Mouse (Mus musculus) midbrain, embryonic 12.5 days (tissue): ENCODE measurements at regions not wholly inside any gene's neighbourhood (a gene's known extent, or its start where the extent isn't known, plus 50 kb on each side); places are given as distances from the start of the nearest gene placed in this dataset.

Experiments
- ATAC-seq: fragments of 200-750 bp; cut with Nextera tagmentation; 2 replicates; pipeline ENCODE4 v1.8.0; 2017; ENCODE audit warnings: low read depth, moderate TSS enrichment, moderate library complexity; ENCODE audit not compliant: low FRiP score
- H3K27ac ChIP-seq: fragments of 300-500 bp; sonication (generic); replicated peaks from 2 replicates; pipeline ENCODE4 v1.5.1; 2016; ENCODE audit warnings: mild to moderate bottlenecking
- H3K27me3 ChIP-seq: fragments of 300-500 bp; sonication (generic); 2 replicates; pipeline ENCODE4 v1.6.1; 2016; ENCODE audit warnings: mild to moderate bottlenecking
- H3K36me3 ChIP-seq: fragments of 300-500 bp; sonication (generic); 2 replicates; pipeline ENCODE4 v1.6.1; 2016
- H3K4me1 ChIP-seq: fragments of 300-500 bp; sonication (generic); 2 replicates; pipeline ENCODE4 v1.6.1; 2016
- H3K4me2 ChIP-seq: fragments of 300-500 bp; sonication (generic); replicated peaks from 2 replicates; pipeline ENCODE4 v1.6.1; 2016; ENCODE audit warnings: mild to moderate bottlenecking, moderate library complexity
- H3K4me3 ChIP-seq: fragments of 300-500 bp; sonication (generic); 2 replicates; pipeline ENCODE4 v1.5.1; 2016; ENCODE audit warnings: mild to moderate bottlenecking
- H3K9ac ChIP-seq: fragments of 300-500 bp; sonication (generic); replicated peaks from 2 replicates; pipeline ENCODE4 v1.6.1; 2016; ENCODE audit warnings: mild to moderate bottlenecking, moderate library complexity
- H3K9me3 ChIP-seq: fragments of 300-500 bp; sonication (generic); 2 replicates; pipeline ENCODE4 v1.6.1; 2016; ENCODE audit warnings: mild to moderate bottlenecking
- WGBS: fragments of 180-500 bp; shearing (Covaris S2); methylation state at CpG from one replicate; pipeline ENCODE4 v1.1.7; 2016; 5-methylcytosine and 5-hydroxymethylcytosine counted together

DNA sequence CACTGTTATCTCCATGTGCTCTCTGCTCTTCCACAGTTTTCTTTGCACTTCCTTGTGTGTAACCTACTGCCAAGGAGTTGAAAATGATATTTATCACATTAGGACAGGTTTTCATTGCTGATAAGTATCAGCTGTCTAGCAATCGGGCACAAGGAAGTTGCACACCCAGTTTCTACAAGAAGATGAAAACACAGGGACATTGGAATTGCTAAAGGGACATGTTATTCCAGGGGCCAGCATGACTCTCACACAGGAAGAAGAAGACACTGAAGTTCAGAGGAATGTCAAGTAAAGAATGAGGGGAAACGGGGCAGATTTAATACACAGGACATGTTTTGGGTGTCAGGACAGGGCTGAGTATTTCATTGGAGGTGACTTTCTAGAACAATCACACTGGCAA lies 214.8 kb upstream of the Rbms1 start:
- no peak overlapping the region for H3K4me2 ChIP-seq
- no peak for ATAC-seq
- H3K27ac ChIP-seq: no peak overlapping the region
- no peak overlapping the region for H3K9ac ChIP-seq
- H3K27me3 ChIP-seq: no peaks in the 10 kb centered on the region
- WGBS: 86% methylated on average over 2 of the region's 2 CpGs
- H3K4me3 ChIP-seq: no peak overlapping the region
- no peaks in the 10 kb centered on the region for H3K9me3 ChIP-seq
- no peaks in the 10 kb centered on the region for H3K36me3 ChIP-seq
- H3K4me1 ChIP-seq: no peaks in the 10 kb centered on the region; the same call in 1 of the 2 replicates

DNA sequence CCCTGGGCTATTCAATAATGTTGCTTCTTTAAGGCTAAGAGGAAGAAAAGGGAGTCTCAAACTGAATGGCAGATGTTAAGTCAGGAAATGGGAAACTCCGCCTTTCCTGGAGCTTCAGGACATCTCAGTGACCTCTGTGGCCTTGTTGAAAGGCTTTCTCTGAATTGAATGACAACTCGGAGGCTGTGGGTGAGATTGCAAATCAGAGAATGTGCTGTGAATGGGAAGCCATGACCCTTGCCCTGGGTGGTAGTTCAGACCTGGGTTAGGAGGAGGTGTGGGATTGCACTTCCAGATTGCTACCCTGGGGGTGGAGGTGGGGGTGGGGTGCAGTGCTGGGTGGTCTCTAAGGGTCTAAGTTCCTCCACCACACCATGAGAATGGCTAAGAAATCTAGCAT lies 213.8 kb upstream of the Rbms1 start:
- Histone ChIP-seq H3K4me2 (no peak overlapping the region), H3K4me1 (no peaks in the 10 kb centered on the region; the same call in 1 of the 2 replicates), H3K9me3 (no peaks in the 10 kb centered on the region), H3K27me3 (no peaks in the 10 kb centered on the region), H3K36me3 (no peaks in the 10 kb centered on the region), H3K4me3 (no peak overlapping the region), H3K9ac (no peak overlapping the region), H3K27ac (no peak overlapping the region)
- WGBS: 0% methylated on average over 2 of the region's 2 CpGs
- no peak for ATAC-seq

DNA sequence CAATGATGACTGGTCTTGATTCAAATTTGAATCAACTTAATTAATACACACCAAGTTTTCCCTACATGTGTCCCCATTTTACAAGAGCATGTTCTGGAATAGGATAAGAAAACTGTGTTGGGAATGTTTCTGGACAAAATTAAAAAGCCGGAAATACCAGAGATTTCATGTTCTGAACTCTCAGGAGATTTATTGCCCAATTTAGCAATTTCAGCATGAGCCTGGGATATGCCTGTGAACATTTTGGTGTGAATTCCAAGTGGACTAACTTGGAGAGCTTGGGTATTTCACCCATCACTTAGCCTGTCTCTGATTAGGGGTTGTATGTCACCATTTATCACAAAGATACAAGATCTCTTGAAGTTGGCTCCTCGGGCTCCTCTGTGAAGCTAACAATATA lies 210.6 kb upstream of the Rbms1 start:
- no peaks in the 10 kb centered on the region for H3K27me3 ChIP-seq
- ATAC-seq: no peak
- H3K36me3 ChIP-seq: no peaks in the 10 kb centered on the region
- H3K27ac ChIP-seq: no peak overlapping the region
- H3K9ac ChIP-seq: no peak overlapping the region
- no peak overlapping the region for H3K4me3 ChIP-seq
- WGBS: 84% methylated on average over 2 of the region's 2 CpGs
- H3K4me2 ChIP-seq: no peak overlapping the region
- H3K9me3 ChIP-seq: no peaks in the 10 kb centered on the region
- H3K4me1 ChIP-seq: no peaks in the 10 kb centered on the region; the same call in 1 of the 2 replicates

DNA sequence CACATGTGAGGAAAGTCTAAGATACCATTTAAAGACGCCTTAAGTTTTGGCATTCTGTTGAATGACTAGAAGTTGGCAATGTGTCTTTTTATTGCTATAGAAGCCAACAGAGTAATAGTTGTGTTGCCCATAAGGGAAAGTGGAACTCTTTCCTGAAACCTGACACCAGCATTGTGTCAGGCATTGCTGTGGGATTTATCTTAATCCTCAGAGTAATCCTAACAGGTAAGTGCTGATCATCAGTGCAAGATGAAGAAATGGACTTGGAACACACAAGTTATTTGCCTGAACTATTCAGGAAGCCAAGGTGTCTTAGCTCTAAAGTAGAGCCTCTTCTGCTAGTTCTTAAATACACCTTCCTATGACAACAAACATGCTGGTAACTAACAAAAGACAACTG lies 198.3 kb upstream of the Rbms1 start:
- WGBS: 87% methylated on average over 1 of the region's 1 CpGs
- Histone ChIP-seq H3K4me3 (no peak overlapping the region), H3K27ac (no peak overlapping the region), H3K27me3 (no peaks in the 10 kb centered on the region), H3K4me1 (no peaks in the 10 kb centered on the region), H3K9ac (no peak overlapping the region), H3K9me3 (no peaks in the 10 kb centered on the region), H3K36me3 (no peaks in the 10 kb centered on the region), H3K4me2 (no peak overlapping the region)
- no peak for ATAC-seq

DNA sequence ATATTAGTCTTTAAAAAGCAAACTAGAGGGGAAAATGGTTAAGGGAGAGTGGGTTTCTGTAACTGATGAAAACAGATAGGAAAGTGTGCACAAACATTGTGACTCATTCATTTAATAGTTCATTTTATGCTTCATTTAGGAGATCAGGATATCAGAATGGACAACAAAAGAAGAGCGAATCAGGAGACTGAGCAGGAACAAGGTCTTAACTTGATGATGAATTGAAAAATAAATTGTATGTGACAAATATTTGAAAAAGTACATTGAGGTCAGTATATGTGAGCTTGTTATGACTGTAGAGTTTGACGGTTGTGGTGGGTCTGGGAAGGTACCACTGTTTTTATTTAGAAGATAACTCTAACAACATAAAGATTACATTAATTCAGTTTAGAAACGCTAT lies 196.8 kb upstream of the Rbms1 start:
- 89% methylated on average over 3 of the region's 3 CpGs for WGBS
- no peak overlapping the region for H3K27ac ChIP-seq
- ATAC-seq: no peak

DNA sequence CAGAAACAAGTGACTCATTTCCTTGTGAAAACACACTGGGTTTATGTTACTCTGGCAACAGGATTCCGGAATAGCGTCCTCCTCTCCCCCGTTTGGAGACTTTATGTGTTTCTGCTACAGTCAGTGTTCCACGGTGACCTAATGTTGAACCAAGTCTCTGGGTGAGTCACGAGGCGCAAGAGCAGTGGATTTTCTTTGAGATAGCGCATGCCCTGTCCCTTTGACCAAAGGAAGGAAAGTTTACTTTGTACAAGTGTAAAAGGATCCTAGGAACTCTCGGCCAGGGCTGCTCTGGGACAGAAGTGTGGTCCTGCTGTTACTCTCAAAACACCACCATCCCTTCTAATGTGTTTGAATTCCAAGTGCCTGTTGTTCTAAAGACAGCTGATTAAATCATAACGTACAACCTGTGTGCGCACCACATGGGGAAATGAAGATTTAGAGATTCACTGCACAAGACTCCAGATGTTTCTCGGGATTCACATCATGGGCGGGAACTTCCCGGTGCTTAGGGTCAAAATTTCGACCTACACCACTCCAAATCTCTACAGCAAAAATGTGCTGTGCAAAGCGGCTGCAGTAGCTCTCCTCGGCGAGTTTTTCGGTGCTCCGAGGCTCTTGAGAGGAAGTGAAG lies 176.1 kb upstream of the Rbms1 start:
- H3K9ac ChIP-seq: no peak overlapping the region
- no peak overlapping the region for H3K27ac ChIP-seq
- H3K9me3 ChIP-seq: no peaks in the 10 kb centered on the region
- ATAC-seq: no peak
- WGBS: 71% methylated on average over 19 of the region's 19 CpGs
- no peaks in the 10 kb centered on the region for H3K36me3 ChIP-seq
- no peaks in the 10 kb centered on the region for H3K27me3 ChIP-seq
- no peak overlapping the region for H3K4me3 ChIP-seq
- H3K4me1 ChIP-seq: no peaks in the 10 kb centered on the region
- no peak overlapping the region for H3K4me2 ChIP-seq

More for the DNA sequence above, 196.8 kb upstream of the Rbms1 start:
- Histone ChIP-seq H3K4me2 (no peak overlapping the region), H3K27me3 (no peaks in the 10 kb centered on the region), H3K9me3 (no peaks in the 10 kb centered on the region), H3K4me1 (no peaks in the 10 kb centered on the region), H3K4me3 (no peak overlapping the region), H3K9ac (no peak overlapping the region), H3K36me3 (no peaks in the 10 kb centered on the region)

DNA sequence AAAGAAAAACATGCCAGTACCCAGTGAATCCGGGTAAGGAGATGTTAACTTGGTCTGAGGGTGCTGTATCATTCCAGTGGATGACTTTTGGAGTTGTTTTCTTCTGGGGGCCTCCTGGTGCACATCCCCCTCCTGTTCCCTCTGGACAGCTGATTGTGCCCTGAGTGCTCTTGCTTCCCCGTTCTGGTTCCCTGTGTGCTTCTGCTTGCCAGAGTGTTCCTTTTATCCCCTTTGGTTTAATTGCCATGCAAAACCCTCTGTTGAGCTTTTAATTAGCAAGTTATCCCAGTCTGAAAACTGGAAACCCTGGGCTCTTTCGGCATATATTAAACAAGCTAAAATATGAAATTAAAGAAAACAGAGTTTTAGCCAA lies 175.6 kb upstream of the Rbms1 start:
- WGBS: 61% methylated on average over 3 of the region's 3 CpGs
- H3K4me3 ChIP-seq: no peak overlapping the region
- no peaks in the 10 kb centered on the region for H3K9me3 ChIP-seq
- H3K4me2 ChIP-seq: no peak overlapping the region
- no peaks in the 10 kb centered on the region for H3K36me3 ChIP-seq
- H3K27ac ChIP-seq: no peak overlapping the region
- ATAC-seq: no peak
- H3K27me3 ChIP-seq: no peaks in the 10 kb centered on the region
- H3K9ac ChIP-seq: no peak overlapping the region
- H3K4me1 ChIP-seq: no peaks in the 10 kb centered on the region

DNA sequence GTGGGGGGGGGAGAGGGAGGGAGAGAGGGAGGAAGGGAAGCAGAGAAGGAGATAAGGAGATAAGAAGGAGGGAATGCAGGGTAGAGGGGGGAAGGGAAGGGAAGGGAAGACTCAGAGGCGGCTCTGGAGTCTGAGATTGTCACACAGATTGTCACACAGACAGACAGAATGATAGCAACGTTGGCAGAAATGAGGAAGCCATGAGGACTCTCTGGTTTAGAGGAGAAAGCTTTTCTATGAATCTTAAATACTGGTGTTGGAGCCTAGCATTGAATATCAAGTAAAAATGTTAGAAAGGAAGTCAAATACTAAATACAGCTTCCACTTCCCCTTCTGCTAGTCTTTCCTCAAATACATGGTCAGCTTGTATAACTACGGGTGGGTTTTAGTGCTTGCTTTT lies 174.4 kb upstream of the Rbms1 start:
- H3K4me2 ChIP-seq: no peak overlapping the region
- H3K4me1 ChIP-seq: no peaks in the 10 kb centered on the region
- H3K9me3 ChIP-seq: no peaks in the 10 kb centered on the region
- H3K27ac ChIP-seq: no peak overlapping the region
- no peak overlapping the region for H3K4me3 ChIP-seq
- H3K36me3 ChIP-seq: no peaks in the 10 kb centered on the region
- H3K27me3 ChIP-seq: no peaks in the 10 kb centered on the region
- ATAC-seq: no peak
- no peak overlapping the region for H3K9ac ChIP-seq
- 75% methylated on average over 3 of the region's 3 CpGs for WGBS

DNA sequence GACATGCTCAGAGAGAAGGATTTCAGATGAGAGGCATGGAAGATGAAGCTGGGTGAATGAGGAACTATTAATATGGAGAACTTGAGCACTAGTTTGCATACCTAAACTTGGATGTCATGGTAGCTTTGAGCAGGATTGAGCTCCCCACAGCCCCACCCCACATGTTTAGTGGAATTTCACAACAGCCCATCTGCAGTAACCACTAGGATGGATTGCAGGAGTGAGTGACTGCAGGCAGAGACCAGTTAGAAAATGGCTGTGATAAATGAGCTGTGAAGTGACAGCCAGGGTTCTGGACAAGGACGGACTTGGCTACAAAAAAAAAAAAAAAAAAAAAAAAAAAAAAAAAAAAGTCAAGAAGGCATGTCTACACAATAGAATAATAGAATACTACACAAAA lies 173.9 kb upstream of the Rbms1 start:
- Histone ChIP-seq H3K4me2 (no peak overlapping the region), H3K4me3 (no peak overlapping the region), H3K36me3 (no peaks in the 10 kb centered on the region), H3K9me3 (no peaks in the 10 kb centered on the region), H3K9ac (no peak overlapping the region), H3K27me3 (no peaks in the 10 kb centered on the region), H3K4me1 (no peaks in the 10 kb centered on the region), H3K27ac (no peak overlapping the region)
- no peak for ATAC-seq
- 31% methylated on average over 1 of the region's 1 CpGs for WGBS

DNA sequence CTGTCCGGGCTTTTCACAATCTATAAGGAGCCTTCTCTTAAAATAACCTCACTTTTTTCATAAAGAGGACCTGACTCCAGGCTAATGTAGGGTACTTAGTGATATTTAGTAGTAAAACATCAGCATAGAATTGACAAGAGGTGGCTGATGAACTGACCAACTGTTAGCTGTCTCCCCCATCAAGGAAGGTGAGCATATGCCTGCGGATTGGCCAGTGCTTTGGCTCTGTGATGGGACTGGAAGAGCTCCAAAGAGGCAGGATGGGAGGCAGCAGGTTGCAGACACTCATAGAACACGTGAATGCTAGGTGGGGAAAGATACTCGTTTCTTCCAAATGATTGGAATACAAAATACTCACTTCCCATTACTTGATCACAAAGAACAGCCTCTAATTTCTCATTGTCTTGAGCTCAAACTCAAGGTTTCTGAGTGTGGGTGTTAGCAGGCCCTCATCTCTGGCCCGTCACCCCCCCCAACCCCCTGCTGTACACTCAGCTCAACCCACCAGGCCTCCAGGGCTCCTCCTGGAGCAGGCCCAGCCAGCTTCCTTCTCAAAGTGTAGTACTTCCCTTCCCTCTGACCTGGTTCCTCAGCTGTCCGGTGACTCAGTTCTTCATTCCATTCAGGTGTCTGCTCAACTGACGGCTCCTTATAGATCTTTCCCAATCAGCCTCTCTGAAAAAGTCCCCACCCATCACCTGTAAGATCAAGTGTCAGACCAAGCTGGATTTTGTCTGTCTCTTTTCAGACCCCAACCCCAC lies 160.2 kb upstream of the Rbms1 start:
- H3K27me3 ChIP-seq: no peaks in the 10 kb centered on the region
- no peak overlapping the region for H3K4me2 ChIP-seq
- no peak overlapping the region for H3K9ac ChIP-seq
- ATAC-seq: no peak
- no peaks in the 10 kb centered on the region for H3K36me3 ChIP-seq
- WGBS: 84% methylated on average over 7 of the region's 7 CpGs
- no peak overlapping the region for H3K4me3 ChIP-seq
- H3K27ac ChIP-seq: no peak overlapping the region
- no peaks in the 10 kb centered on the region for H3K4me1 ChIP-seq
- H3K9me3 ChIP-seq: no peaks in the 10 kb centered on the region

DNA sequence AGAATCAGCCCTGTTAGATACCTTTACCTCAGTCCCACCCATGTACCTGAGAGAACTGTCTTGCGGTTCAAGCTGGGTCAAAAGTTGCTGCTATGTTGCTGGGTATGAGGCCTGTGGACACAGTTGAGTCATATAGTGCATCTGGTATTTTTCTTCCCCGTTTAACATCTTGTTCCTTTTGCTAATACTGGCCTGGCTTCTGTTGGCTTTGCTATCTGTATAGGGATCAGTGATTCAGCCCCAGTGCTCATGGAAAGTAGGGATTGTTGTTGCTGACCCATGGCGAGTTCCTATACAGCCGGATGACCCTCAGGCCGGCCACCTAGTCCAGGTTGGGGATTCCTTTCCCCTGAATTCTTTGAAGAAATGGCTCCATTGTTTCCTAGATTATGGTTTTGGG lies 158.3 kb upstream of the Rbms1 start:
- no peak overlapping the region for H3K27ac ChIP-seq
- H3K27me3 ChIP-seq: no peaks in the 10 kb centered on the region
- H3K9me3 ChIP-seq: no peaks in the 10 kb centered on the region
- 78% methylated on average over 5 of the region's 5 CpGs for WGBS
- no peak for ATAC-seq
- no peaks in the 10 kb centered on the region for H3K4me1 ChIP-seq
- H3K36me3 ChIP-seq: no peaks in the 10 kb centered on the region
- no peak overlapping the region for H3K4me2 ChIP-seq
- H3K9ac ChIP-seq: no peak overlapping the region
- H3K4me3 ChIP-seq: no peak overlapping the region

DNA sequence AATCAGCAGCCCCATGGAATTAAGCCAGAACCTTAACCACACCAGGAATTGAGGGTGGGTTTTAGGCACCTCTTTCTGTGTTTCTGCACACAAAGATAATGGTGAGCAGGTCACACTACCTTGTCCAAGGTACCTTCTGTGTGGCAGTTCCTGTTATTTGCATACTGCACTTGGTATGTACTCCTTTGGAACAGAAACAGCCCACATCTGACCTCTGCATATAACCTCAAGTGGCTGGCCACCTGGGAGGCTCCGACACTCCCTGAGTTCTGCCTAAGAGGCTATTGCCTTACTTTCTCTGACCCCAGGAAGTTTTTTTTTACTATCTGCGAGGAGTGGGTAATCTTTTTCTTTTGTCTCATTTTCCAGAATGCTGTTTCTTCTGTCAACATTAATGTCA lies 151.6 kb upstream of the Rbms1 start:
- WGBS: 78% methylated on average over 2 of the region's 2 CpGs
- ATAC-seq: no peak
- no peak overlapping the region for H3K4me2 ChIP-seq

DNA sequence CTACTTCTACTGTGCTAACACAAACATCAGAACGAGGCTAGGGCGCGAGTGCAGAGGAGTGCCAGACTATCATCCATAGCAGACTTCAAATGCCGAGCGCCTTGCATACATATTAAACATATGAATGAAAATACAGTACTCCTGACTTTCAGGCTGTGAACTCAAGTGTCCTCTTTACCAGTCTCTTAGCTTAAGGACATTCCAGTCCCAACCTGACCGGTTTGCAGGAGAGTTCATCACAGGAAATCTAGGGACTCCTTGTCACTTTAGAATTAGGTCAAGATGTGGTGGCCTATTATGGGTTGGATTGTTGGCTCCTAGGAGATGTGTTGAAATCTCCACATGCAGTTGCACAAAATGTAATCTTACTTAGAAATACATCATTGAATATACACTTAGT lies 150.9 kb upstream of the Rbms1 start:
- H3K9me3 ChIP-seq: no peaks in the 10 kb centered on the region
- no peak for ATAC-seq
- H3K27ac ChIP-seq: no peak overlapping the region
- no peak overlapping the region for H3K9ac ChIP-seq
- no peak overlapping the region for H3K4me2 ChIP-seq
- no peaks in the 10 kb centered on the region for H3K4me1 ChIP-seq
- H3K4me3 ChIP-seq: no peak overlapping the region
- H3K27me3 ChIP-seq: no peaks in the 10 kb centered on the region
- whole genome bisulfite sequencing: 90% methylated on average over 6 of the region's 6 CpGs
- no peaks in the 10 kb centered on the region for H3K36me3 ChIP-seq

More for the DNA sequence above, 151.6 kb upstream of the Rbms1 start:
- Histone ChIP-seq H3K9ac (no peak overlapping the region), H3K27me3 (no peaks in the 10 kb centered on the region), H3K4me3 (no peak overlapping the region), H3K27ac (no peak overlapping the region), H3K4me1 (no peaks in the 10 kb centered on the region), H3K9me3 (no peaks in the 10 kb centered on the region), H3K36me3 (no peaks in the 10 kb centered on the region)
